Mouse (Mus musculus) frontal cortex, postnatal 14 days (tissue): ENCODE data around the gene Pop7.

Experiments
- DNase-seq, 2 experiments: peaks; one replicate each; pipeline ENCODE4 v3.0.0; 2022; ENCODE audit warnings: low spot score in 2 of 2

Pop7 gene

GRCm38 (mm10) chr5:137501709-137502666, at the start of gene Pop7:
TSS of gene Pop7 (minus strand) at chr5:137502518.
- DNase-seq = peak; percentile 100

DNA sequence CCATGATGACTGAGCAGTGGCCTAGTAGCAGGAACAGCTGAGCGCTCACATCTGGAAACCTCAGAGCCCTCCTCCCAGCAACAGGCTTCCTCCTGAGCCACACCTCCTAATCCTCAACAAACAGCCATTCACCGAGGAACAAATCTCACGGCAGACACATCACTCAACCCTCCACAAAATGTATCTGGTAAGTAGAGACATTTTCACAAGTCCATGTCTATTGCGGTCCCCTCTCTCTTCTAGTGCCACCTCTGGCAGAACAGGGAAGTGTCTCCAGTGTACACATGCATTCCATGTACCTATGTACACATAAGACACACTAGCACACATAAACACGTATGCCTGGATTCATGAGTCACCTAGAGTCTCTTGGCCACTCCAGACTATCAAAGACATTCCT, 48.8 kb upstream of the Pop7 start:
- no peak for DNase-seq

DNA sequence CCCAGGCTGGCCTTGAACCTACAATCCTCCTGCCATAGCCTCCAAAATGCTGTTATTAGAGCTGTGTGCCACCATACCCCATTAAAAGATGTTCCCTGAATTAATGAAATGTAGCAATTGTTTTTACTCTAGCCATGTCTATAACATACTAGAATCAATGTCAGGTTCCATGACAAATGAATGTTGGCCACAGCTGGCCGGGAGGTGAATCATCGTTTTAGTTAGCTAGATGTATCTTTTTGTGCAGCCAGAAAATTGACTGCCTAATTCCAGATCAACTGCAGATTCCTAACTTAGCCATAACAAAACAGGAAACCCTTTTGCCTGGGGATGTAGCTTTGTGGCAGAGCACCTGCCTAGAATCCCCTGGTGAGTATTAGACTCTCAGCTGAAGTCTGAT, 47.5 kb upstream of the Pop7 start:
- DNase-seq = no peak

DNA sequence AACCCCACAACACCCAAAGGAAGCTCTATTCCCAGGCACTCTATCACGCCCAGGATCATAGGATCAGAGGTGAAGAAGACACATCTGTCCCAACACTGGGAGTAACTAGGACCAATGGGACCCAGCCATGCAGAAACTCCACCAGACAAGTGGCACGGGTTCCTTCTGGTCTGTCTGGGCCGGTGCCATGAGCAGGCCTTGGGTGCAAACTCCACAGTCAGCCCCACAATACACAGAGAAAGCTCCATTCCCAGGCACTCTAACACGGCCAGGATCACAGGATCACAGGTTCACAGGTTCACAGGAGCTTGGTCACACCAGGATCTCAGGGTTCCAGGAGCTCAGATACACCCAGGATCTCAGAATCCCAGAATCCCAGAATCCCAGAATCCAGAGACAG, 43.3 kb upstream of the Pop7 start:
- DNase-seq = no peak

DNA sequence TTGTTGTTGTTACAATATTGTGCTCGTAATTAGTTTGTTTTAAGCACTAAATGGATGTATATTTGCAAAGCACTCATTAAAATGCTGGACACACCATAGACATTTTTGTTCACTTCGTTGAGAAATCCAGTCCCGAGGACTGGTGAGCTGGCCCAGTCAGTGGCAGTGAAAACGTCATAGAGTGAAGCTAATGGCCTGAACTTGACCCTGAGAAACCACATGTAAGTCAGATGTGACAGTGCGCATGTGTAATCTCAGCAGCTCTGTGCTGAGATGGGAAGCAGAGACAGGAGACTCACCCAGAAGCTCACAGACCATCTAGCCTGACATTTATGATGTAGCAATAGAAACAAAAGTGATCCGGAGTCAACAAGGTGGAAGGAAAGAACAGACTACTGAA, 42.6 kb upstream of the Pop7 start:
- DNase-seq = no peak

GRCm38 (mm10) chr5:137541768-137542540, 39.6 kb upstream of the Pop7 start:
- no peak for DNase-seq

DNA sequence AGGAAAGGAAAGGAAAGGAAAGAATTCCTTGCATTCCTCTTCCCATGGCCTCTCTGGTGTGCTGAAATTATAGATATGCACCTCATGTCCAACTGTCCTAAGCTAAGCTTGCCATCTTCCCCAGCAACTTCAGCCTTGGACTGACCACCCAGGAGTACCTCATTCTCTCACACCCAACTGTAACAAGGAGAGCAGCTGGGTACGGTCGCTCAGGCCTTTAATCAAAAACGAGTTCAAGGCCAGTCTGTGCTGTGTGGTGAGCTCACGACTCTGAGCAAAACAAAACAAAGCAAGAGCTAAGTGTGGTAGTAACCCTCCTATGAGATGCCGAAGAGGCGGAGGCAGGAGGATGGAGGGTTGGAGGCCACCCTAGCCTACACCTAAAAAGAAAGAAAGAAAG, 38.7 kb upstream of the Pop7 start:
- no peak for DNase-seq

GRCm38 (mm10) chr5:137539291-137539801, 37.0 kb upstream of the Pop7 start:
- DNase-seq = no peak

- DNase-seq = no peak
Measured at GRCm38 (mm10) chr5:137537461-137537860, 35.1 kb upstream of the Pop7 start.

GRCm38 (mm10) chr5:137535318-137535717, 33.0 kb upstream of the Pop7 start:
- DNase-seq = no peak

GRCm38 (mm10) chr5:137534762-137535161, 32.4 kb upstream of the Pop7 start:
- DNase-seq = no peak

GRCm38 (mm10) chr5:137533117-137533827, 31.0 kb upstream of the Pop7 start, which contains the start of the genes Epo and Gnb2:
TSS of gene Epo (minus strand) at chr5:137533242.
TSS of gene Gnb2 (minus strand) at chr5:137533510.
- peak; percentile 95 to 97 for DNase-seq

- DNase-seq = no peak
Measured at GRCm38 (mm10) chr5:137532808-137533116, 30.4 kb upstream of the Pop7 start.

DNA sequence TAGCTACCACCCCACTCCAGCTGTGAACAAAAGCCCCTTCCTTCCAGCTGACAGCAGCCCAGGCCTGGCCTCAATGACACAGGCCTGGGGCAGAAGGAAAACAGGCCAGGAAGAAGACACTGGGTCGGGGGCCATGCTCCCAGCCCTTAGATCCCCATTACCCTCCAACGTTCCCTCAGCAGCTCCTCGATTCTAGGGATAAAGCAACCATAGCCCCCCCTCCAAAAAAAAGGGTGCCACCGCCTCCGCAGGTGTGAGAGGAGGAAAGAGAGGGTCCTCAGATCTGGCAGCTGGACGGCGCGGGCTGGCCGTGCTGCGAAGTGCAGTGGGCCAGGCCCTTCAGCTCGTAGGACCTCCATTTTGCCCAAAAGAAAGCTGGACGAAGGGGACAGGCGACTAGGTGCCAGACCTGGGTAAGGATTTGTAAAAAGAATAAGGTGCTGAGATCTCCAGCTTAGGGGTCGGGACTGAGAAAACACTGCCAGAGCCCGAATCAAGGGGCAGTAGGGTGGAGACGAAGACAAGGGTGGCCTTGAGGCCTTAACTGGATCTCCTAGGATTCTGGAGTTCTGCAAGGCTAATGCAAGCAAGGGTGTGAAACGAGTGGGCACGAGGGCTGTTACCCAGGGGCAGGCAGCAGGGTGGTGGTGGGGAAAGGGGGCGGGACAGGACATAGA, 30.0 kb upstream of the Pop7 start:
- no peak for DNase-seq

GRCm38 (mm10) chr5:137531414-137532130, 29.3 kb upstream of the Pop7 start:
- DNase-seq = no peak

GRCm38 (mm10) chr5:137530588-137531413, 28.5 kb upstream of the Pop7 start:
- peak; percentile 71 to 80 for DNase-seq

DNA sequence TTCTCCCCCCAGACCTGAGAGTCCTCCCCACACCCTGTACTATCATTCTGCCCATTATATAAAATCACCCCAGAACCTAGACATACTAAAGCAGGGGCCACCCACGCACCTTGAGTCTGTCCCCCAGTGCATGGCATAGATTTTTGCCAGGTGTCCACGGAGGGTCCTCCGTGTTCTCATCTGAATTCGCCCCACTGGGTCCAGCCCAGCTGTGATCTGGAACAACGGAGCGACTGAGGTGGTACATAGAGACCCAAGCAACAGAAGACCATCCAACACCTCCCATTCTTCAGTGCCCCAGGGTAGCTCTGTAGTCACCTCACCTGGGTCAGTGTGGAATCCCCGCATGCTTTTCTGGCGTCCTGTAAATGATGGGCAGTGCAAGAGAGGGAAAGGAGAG, 27.8 kb upstream of the Pop7 start:
- peak in 1 of 2 experiments; percentile 21 for DNase-seq

DNA sequence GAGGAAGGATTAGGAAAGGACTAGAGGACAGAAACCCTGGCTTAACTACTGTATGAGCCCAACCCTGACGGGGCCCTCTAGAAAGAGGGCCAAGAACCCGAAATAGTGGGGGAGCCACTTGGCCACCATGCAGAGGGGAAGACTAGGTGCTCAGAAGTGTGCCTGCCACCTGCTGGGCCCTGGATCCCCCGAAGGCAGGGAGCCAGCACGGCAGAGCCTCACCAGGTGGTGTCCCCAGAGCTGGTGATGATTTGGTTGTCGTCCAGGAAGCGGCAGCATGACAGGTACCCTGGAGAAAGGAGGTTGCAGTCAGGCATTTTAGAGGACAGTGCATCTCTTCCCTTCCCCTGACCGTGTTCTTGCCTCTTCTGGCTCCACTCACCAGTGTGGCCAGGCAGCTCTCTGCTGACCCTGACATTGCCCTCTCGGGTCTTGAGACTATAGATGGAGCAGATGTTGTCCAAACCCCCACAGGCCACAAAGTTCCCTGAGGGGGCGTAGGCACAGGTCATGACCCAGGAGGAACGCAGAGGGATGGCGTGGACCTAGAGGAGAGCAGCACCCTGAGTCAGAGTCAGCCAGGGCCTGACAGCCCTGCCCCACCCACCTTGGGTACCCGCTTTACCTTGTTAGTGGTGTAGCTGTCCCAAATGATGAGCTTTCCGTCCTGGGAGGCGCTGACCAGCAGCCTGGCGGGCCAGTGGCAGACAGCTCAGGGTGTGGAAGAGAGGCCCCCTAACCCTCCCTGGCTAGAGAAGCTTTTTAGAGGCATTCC, 27.1 kb upstream of the Pop7 start:
- DNase-seq = peak in 1 of 2 experiments; percentile 24
